Mouse (Mus musculus) lung, postnatal 0 days (tissue): ENCODE results near the gene Gm45753.

Experiments used
- CTCF ChIP-seq: IDR thresholded peaks from 2 replicates; pipeline ENCODE4 v1.5.1; 2016; ENCODE audit warnings: antibody characterized with exemption, mild to moderate bottlenecking
- EP300 ChIP-seq: IDR thresholded peaks from 2 replicates; pipeline ENCODE4 v1.6.1; 2016; ENCODE audit warnings: antibody characterized with exemption, mild to moderate bottlenecking, control low read depth

DNA sequence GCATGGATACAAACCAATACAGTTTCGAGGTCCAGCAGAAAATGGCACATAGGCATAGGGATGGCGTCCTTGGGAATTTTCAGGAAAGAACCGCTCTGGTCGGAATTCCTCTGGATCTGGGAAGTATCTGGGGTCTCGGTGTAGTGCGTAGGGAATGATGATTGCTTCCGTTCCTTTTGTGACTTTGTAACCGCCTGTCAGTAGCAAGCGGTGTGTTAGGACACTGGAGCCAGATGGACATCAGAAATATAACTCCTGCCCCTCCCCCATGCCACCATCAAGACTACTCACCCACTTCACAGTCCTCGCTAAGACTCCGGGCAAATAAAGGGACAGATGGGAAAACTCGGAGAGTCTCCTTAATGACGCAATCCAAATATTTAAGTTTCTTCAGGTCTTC is at the start of gene Gm45753:
- TF ChIP-seq CTCF (no peak), EP300 (no peak)
